Mouse (Mus musculus): ENCODE measurements around the gene Klhl29. TPM values are rescaled to one million over a fixed set of nuclear protein-coding genes. Genes with fewer than 3 reads are reported as not detected.
A peak's percentile ranks its signal among the peaks of the same experiment; 100 is the strongest.

Gene Klhl29
- total and polyA plus RNA-seq, 2 experiments from 2014 or later = 2.7 to 8.2 TPM

DNA sequence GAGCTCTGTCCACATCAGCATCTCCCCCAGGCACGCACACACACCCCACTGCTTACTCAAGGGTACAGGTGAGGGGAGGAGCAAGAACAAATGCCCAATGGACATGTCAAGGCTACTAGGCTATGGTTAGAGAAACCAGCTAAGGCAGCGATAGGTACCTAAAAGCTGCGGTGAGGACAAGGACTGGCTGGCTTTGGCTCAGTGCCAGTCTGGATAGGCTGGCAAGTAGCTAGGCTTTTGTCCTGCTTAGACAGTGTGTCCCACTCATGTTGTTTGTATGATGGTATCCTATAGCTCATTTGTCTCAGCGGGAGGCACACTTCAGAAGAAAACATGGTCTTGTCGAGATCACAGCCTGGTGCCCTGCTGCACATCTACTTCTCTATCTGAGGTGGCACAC, 258.9 kb downstream of the Klhl29 start:
- TF ChIP-seq CTCF (IDR thresholded peaks at IDR 0.05; ENCODE audit: low read depth) = no peak
- WGBS = 54% methylated on average over 5 of the region's 5 CpGs
- DNase-seq (no peak), ATAC-seq (no peak)
- no peak overlapping the region for H3K9ac ChIP-seq
- no peaks in the 10 kb centered on the region for H3K27me3 ChIP-seq (ENCODE audit: insufficient read depth, low read length)
- no peak overlapping the region for H3K4me2 ChIP-seq (ENCODE audit: low read depth)
- H3K27ac ChIP-seq (ENCODE audit: low read depth, low read length) = no peak overlapping the region
- no peaks in the 10 kb centered on the region for H3K9me3 ChIP-seq (ENCODE audit: low read length)
- peaks cover 5% of the 10 kb centered on the region; the same call in 1 of the 2 replicates for H3K36me3 ChIP-seq (ENCODE audit: insufficient read depth)
- no peak overlapping the region for H3K4me3 ChIP-seq (ENCODE audit: low read depth, low read length)
- H3K4me1 ChIP-seq (ENCODE audit: insufficient read depth) = peaks cover 8% of the 10 kb centered on the region; the same call in 1 of the 2 replicates

DNA sequence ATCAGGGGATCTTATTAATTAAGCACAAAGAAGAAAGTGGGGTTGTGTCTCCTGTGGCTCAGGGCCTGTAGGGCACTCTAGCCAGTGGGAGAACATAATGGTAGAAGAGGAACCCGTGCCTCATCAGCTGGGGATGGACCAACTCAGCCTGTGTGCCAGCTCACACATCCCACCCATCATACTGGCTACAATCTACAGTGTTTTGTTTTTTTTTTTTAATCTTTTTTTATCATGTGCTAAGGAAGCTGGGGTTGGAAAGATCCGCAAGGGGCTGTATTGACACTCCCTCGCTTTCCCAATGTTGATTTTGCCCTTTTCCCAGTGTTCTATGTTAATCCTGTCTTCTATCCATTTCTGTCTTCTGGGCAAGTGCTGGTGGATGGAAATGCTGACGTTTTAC, 260.9 kb downstream of the Klhl29 start:
- H3K9ac ChIP-seq = no peak overlapping the region
- peaks cover 8% of the 10 kb centered on the region; the same call in 1 of the 2 replicates for H3K4me1 ChIP-seq (ENCODE audit: insufficient read depth)
- ATAC-seq = no peak
- no peaks in the 10 kb centered on the region for H3K27me3 ChIP-seq (ENCODE audit: insufficient read depth, low read length)
- H3K27ac ChIP-seq (ENCODE audit: low read depth, low read length) = no peak overlapping the region
- no peak for TF ChIP-seq CTCF (IDR thresholded peaks at IDR 0.05; ENCODE audit: low read depth)
- no peak overlapping the region for H3K4me3 ChIP-seq (ENCODE audit: low read depth, low read length)
- no peaks in the 10 kb centered on the region for H3K36me3 ChIP-seq (ENCODE audit: insufficient read depth)
- H3K4me2 ChIP-seq (ENCODE audit: low read depth) = no peak overlapping the region
- no peaks in the 10 kb centered on the region for H3K9me3 ChIP-seq (ENCODE audit: low read length)
- no peak for DNase-seq
- WGBS = 73% methylated on average over 4 of the region's 4 CpGs

DNA sequence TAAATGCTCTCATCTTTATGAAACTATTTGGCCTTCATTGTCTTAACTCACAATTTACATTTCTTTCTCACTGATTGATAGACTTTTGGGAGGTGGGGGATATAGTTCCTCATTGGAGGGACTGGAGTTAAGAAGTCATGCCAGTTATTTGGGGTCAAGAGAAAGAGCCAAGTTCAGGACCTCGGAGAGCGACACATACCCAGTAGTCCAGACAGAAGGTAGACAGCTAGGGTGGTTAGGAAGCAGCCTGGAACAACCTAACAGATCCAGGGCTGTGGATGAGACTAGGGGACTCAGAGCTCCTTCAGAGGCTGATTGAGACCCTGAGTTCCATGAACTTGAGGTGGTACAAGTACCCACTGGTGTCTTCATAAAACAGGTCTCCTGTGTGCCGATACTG, 264.1 kb downstream of the Klhl29 start:
- no peak for DNase-seq
- no peaks in the 10 kb centered on the region for H3K27me3 ChIP-seq (ENCODE audit: insufficient read depth, low read length)
- no peak for TF ChIP-seq CTCF (IDR thresholded peaks at IDR 0.05; ENCODE audit: low read depth)
- 62% methylated on average over 3 of the region's 3 CpGs for WGBS
- no peaks in the 10 kb centered on the region for H3K36me3 ChIP-seq (ENCODE audit: insufficient read depth)
- H3K9ac ChIP-seq = no peak overlapping the region
- no peak overlapping the region for H3K4me2 ChIP-seq (ENCODE audit: low read depth)
- ATAC-seq = no peak
- no peak overlapping the region for H3K4me3 ChIP-seq (ENCODE audit: low read depth, low read length)
- no peaks in the 10 kb centered on the region for H3K4me1 ChIP-seq (ENCODE audit: insufficient read depth)
- H3K9me3 ChIP-seq (ENCODE audit: low read length) = no peaks in the 10 kb centered on the region
- H3K27ac ChIP-seq (ENCODE audit: low read depth, low read length) = no peak overlapping the region

DNA sequence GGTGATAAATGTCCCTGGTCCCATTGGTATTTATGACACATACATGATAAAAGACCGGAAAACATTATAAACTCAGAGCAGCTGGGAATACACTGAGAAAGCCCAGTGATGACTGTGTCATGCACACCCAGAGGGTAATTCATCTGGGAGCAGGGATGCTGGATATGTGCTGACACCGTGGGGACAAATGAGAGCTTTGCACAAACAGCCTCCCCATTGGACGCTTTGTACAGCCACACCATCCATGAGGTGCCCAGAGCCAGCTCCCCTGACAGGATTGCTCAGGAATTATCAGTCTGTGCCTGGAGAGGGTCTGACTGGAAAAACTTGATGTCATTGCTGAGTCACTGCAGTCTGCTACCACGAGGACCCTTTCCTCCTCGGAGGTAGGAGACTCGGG, 266.9 kb downstream of the Klhl29 start:
- H3K4me2 ChIP-seq (ENCODE audit: low read depth) = no peak overlapping the region
- H3K27me3 ChIP-seq (ENCODE audit: insufficient read depth, low read length) = no peaks in the 10 kb centered on the region
- ATAC-seq = peak; percentile 25; the same call in 1 of the 2 replicates
- H3K9ac ChIP-seq = no peak overlapping the region
- H3K36me3 ChIP-seq (ENCODE audit: insufficient read depth) = peaks cover 4% of the 10 kb centered on the region
- H3K27ac ChIP-seq (ENCODE audit: low read depth, low read length) = no peak overlapping the region
- TF ChIP-seq CTCF (IDR thresholded peaks at IDR 0.05; ENCODE audit: low read depth) = no peak
- H3K9me3 ChIP-seq (ENCODE audit: low read length) = no peaks in the 10 kb centered on the region
- no peak overlapping the region for H3K4me3 ChIP-seq (ENCODE audit: low read depth, low read length)
- no peaks in the 10 kb centered on the region for H3K4me1 ChIP-seq (ENCODE audit: insufficient read depth)
- WGBS = 68% methylated on average over 6 of the region's 6 CpGs
- no peak for DNase-seq

DNA sequence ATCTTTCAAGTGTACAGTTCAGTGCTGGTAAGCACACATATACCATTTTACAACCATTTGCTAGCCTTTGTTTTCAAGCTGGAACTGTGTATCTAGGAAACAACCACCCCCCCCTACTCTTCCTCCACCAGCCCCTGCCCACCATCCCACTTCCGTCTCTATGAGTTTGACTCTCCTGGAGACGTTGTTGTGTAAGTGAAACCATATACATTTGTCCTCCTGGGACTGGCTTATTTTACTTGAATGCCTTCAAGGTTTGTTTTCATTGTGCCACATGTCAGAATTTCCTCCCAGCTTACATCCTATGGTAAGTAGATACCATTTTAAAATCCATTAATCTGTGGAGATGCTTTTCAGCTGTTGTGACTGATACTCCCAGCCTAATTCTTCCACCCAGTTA, 267.7 kb downstream of the Klhl29 start:
- Histone ChIP-seq H3K4me1 (ENCODE audit: insufficient read depth) (no peaks in the 10 kb centered on the region), H3K27ac (ENCODE audit: low read depth, low read length) (no peak overlapping the region), H3K4me2 (ENCODE audit: low read depth) (no peak overlapping the region), H3K4me3 (ENCODE audit: low read depth, low read length) (no peak overlapping the region), H3K9ac (no peak overlapping the region), H3K27me3 (ENCODE audit: insufficient read depth, low read length) (no peaks in the 10 kb centered on the region), H3K36me3 (ENCODE audit: insufficient read depth) (peaks cover 7% of the 10 kb centered on the region), H3K9me3 (ENCODE audit: low read length) (no peaks in the 10 kb centered on the region)
- 63% methylated on average over 2 of the region's 2 CpGs for WGBS
- no peak for TF ChIP-seq CTCF (IDR thresholded peaks at IDR 0.05; ENCODE audit: low read depth)
- ATAC-seq (no peak), DNase-seq (no peak)

DNA sequence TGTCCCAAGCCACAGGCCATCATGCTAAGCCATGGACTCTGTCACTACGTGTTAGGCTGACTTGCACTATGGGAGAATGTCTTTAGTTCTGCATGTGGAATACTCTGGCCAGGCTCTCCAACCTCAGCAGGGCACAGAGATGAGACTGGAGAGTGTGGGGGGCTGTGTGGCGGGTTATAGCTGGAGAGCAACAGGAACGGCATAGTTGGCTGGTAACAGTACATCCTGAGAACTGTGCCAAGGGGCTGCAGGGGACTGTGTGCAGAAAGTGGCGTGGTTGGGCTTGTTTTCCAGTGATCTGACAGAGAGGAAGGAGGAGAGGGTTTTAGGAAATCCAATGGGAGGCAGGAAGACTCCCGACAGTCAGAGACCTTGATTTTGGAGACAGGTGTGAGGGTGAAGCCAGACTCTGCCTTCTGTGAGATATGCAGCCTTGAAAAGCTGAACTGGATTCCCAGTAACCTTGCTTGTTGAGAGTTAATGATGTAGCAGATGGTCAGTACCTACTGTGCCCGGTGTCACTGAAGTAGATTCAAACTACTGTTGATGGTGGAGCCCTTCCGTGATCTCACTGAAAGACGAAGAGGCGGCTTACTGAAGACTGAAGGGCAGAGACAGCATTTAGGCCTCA, 270.9 kb downstream of the Klhl29 start:
- ATAC-seq (no peak), DNase-seq (no peak)
- H3K4me3 ChIP-seq (ENCODE audit: low read depth, low read length) = no peak overlapping the region
- 81% methylated on average over 9 of the region's 9 CpGs for WGBS
- H3K9me3 ChIP-seq (ENCODE audit: low read length) = no peaks in the 10 kb centered on the region
- H3K9ac ChIP-seq = no peak overlapping the region
- H3K4me2 ChIP-seq (ENCODE audit: low read depth) = no peak overlapping the region
- peaks cover 16% of the 10 kb centered on the region for H3K36me3 ChIP-seq (ENCODE audit: insufficient read depth)
- H3K27me3 ChIP-seq (ENCODE audit: insufficient read depth, low read length) = no peaks in the 10 kb centered on the region
- TF ChIP-seq CTCF (IDR thresholded peaks at IDR 0.05; ENCODE audit: low read depth) = no peak
- H3K27ac ChIP-seq (ENCODE audit: low read depth, low read length) = no peak overlapping the region
- no peaks in the 10 kb centered on the region for H3K4me1 ChIP-seq (ENCODE audit: insufficient read depth)

DNA sequence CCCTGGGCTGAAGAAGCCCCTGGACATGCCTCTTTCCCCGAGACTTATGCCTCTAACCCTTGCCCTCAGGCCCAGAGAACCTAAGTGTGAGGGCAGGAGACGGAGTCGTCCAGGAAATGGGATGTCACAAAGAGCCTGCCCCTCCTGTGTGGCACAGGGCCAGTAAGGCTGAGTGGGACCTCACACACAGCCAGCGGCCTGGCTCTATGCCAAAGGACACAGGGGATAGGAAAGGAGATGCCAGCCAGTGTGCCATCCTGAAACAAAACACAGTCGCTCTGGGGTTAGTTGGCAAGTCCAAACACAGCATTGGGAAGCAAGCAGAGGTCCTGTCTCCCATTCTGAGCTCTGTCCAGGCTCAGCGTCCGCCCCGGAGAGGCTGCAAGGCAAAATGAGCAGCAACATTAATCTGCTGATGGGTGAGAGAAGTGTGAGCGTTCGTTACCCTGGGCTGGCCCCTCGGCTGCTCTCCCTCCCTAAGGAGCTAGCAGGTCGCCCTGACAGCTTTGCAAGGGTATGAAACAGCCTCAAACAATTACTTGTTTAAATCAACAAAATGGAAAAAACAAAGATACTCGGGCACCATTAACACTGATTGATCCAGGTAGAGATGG, 274.0 kb downstream of the Klhl29 start:
- ATAC-seq (no peak), DNase-seq (no peak)
- no peak overlapping the region for H3K4me3 ChIP-seq (ENCODE audit: low read depth, low read length)

More for the DNA sequence above, 274.0 kb downstream of the Klhl29 start:
- H3K4me1 ChIP-seq (ENCODE audit: insufficient read depth) = no peaks in the 10 kb centered on the region
- H3K9me3 ChIP-seq (ENCODE audit: low read length) = no peaks in the 10 kb centered on the region
- no peak overlapping the region for H3K9ac ChIP-seq
- H3K27ac ChIP-seq (ENCODE audit: low read depth, low read length) = no peak overlapping the region
- no peak for TF ChIP-seq CTCF (IDR thresholded peaks at IDR 0.05; ENCODE audit: low read depth)
- H3K4me2 ChIP-seq (ENCODE audit: low read depth) = no peak overlapping the region
- H3K36me3 ChIP-seq (ENCODE audit: insufficient read depth) = peaks cover 28% of the 10 kb centered on the region
- 36% methylated on average over 13 of the region's 13 CpGs for WGBS
- no peaks in the 10 kb centered on the region for H3K27me3 ChIP-seq (ENCODE audit: insufficient read depth, low read length)

Data from forebrain, postnatal 0 days (tissue).